Mouse (Mus musculus) c-Kit-positive CD71-positive TER-119-positive erythroid progenitor cells, embryonic 14.5 days (primary cell): Measurements from ENCODE around the gene Cacng2.

Experiments
- DNase-seq: peaks from one replicate; pipeline ENCODE4 v3.0.0-alpha.2; 2013; ENCODE audit warnings: low spot score

The Cacng2 gene

DNA sequence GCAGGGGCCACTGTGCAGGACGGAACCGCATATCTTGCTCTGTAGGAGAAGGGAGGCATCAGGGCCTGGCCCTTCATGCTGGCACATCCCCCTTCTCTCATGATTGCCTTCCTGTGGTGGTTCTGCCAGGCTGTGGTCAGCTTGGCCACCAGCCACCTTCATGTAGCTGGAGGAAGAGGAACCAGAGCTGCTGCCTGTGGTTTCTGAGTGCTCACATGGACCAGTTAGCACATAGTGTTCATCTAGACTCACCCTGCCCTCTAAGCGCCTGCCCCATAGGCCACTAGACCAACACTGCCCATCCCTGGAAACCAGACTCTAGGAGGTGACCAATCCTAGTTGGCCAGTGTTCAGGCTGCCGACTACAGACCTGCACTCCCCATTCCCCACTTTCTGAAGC is 174.1 kb downstream of the Cacng2 start:
- DNase-seq, result no peak
